ENCODE assay signal across 10 mouse cellular contexts in genomic region chr3:65861471-65861881, GRCm38 (mm10).
A peak's percentile ranks its signal among the peaks of the same experiment; 100 is the strongest.
DNase-seq lines count a peak whose midpoint lies in the region; ATAC-seq and TF ChIP-seq lines count a peak whose summit lies in the region.
"Had no signal": no experiment of that assay in that cellular context is flagged by ENCODE, and none has a peak within 500 bp of the region (broad histone marks: within the 10 kb centered on the region; RNA-seq: fewer than 3 reads in every experiment).

No protein-coding gene starts in this region.

- no peaks in the 10 kb centered on the region for H3K36me3 ChIP-seq in intestine, embryonic 15.5 days
- no peaks in the 10 kb centered on the region for H3K36me3 ChIP-seq in intestine, postnatal 0 days (ENCODE audit: control insufficient read depth, insufficient read depth)
- H3K36me3 ChIP-seq in heart, embryonic 16.5 days (ENCODE audit: control insufficient read depth, insufficient read depth) = no peaks in the 10 kb centered on the region
- H3K36me3 ChIP-seq in limb, embryonic 10.5 days = no peaks in the 10 kb centered on the region
- H3K36me3 ChIP-seq: embryonic facial prominence, embryonic 13.5 days had no signal

- no peak overlapping the region for H3K27ac ChIP-seq in intestine, embryonic 15.5 days
- H3K27ac ChIP-seq in intestine, postnatal 0 days (ENCODE audit: low read depth, low read length) = no peak overlapping the region
- H3K27ac ChIP-seq in heart, embryonic 16.5 days (ENCODE audit: low read length) = peak overlapping the region; percentile 19; the same call in 1 of the 2 replicates
- H3K27ac ChIP-seq in limb, embryonic 10.5 days = no peak overlapping the region
- H3K27ac ChIP-seq: embryonic facial prominence, embryonic 13.5 days had no signal

- no peak for ATAC-seq in intestine, embryonic 15.5 days
- ATAC-seq in intestine, postnatal 0 days = no peak
- no peak for ATAC-seq in heart, embryonic 16.5 days (replicated peaks; ENCODE audit: extremely low read depth, insufficient read depth, low FRiP score)
- ATAC-seq in inflammation-experienced regulatory T-cells, adult 6 months = no peak
- ATAC-seq: Patski had no signal

- 0 out of 2 replicates have a peak, but pooled peaks cover 3% of the 10 kb centered on the region for H3K27me3 ChIP-seq in intestine, embryonic 15.5 days (replicated peaks)
- 0 out of 2 replicates have a peak, but pooled peaks cover 3% of the 10 kb centered on the region for H3K27me3 ChIP-seq in intestine, postnatal 0 days (replicated peaks; ENCODE audit: control insufficient read depth, insufficient read depth, low read length)
- no peaks in the 10 kb centered on the region for H3K27me3 ChIP-seq in heart, embryonic 16.5 days (ENCODE audit: control insufficient read depth, insufficient read depth, low read length)
- 0 out of 2 replicates have a peak, but pooled peaks cover 5% of the 10 kb centered on the region for H3K27me3 ChIP-seq in limb, embryonic 10.5 days (ENCODE audit: low read depth, poor library complexity, severe bottlenecking)
- H3K27me3 ChIP-seq: Patski had no signal

- DNase-seq in brain, adult 2 months (ENCODE audit: low read depth, low spot score) = peak; percentile 40
- DNase-seq in limb, embryonic 10.5 days (ENCODE audit: low spot score) = peak; percentile 37
- no peak for DNase-seq in spleen, postnatal 4 days (ENCODE audit: low spot score in 2 of 2)
- no peak for DNase-seq in adrenal gland, adult 18-20 months (ENCODE audit: low spot score in 2 of 2)

- 26% methylated on average over 6 of the region's 6 CpGs for WGBS in intestine, embryonic 15.5 days
- 35% methylated on average over 6 of the region's 6 CpGs for WGBS in intestine, postnatal 0 days
- WGBS in heart, embryonic 16.5 days = 20% methylated on average over 6 of the region's 6 CpGs
- 4% methylated on average over 6 of the region's 6 CpGs for WGBS in limb, embryonic 10.5 days

- no peak overlapping the region for H3K4me3 ChIP-seq in intestine, embryonic 15.5 days (replicated peaks)
- H3K4me3 ChIP-seq in intestine, postnatal 0 days (ENCODE audit: low read depth, low read length) = no peak overlapping the region
- no peak overlapping the region for H3K4me3 ChIP-seq in heart, embryonic 16.5 days (ENCODE audit: low read length)
- H3K4me3 ChIP-seq in limb, embryonic 10.5 days = no peak overlapping the region
- H3K4me3 ChIP-seq: embryonic facial prominence, embryonic 13.5 days had no signal

- H3K4me2 ChIP-seq in intestine, embryonic 15.5 days (replicated peaks) = 0 out of 2 replicates have a peak overlapping the region, but pooled peaks have one; percentile 2
- H3K4me2 ChIP-seq in intestine, postnatal 0 days (replicated peaks; ENCODE audit: low read depth) = no peak overlapping the region
- no peak overlapping the region for H3K4me2 ChIP-seq in heart, embryonic 16.5 days (ENCODE audit: low read depth, low read length)
- H3K4me2 ChIP-seq: embryonic facial prominence, embryonic 13.5 days had no signal

- H3K4me1 ChIP-seq in intestine, embryonic 15.5 days (replicated peaks) = peaks cover 22% of the 10 kb centered on the region
- H3K4me1 ChIP-seq in intestine, postnatal 0 days (replicated peaks; ENCODE audit: control insufficient read depth, insufficient read depth, low read length) = 0 out of 2 replicates have a peak, but pooled peaks cover 4% of the 10 kb centered on the region
- H3K4me1 ChIP-seq in heart, embryonic 16.5 days (ENCODE audit: control insufficient read depth, insufficient read depth, low read length) = peaks cover 29% of the 10 kb centered on the region
- peaks cover 27% of the 10 kb centered on the region for H3K4me1 ChIP-seq in limb, embryonic 10.5 days

- TF ChIP-seq CTCF in intestine, postnatal 0 days (IDR thresholded peaks at IDR 0.05; ENCODE audit: low read depth) = no peak

- no peak overlapping the region for H3K9ac ChIP-seq in intestine, embryonic 15.5 days
- H3K9ac ChIP-seq in intestine, postnatal 0 days (ENCODE audit: low read depth, low read length) = no peak overlapping the region
- no peak overlapping the region for H3K9ac ChIP-seq in heart, embryonic 16.5 days (ENCODE audit: low read length)
- H3K9ac ChIP-seq: embryonic facial prominence, embryonic 13.5 days had no signal

- H3K9me3 ChIP-seq in intestine, embryonic 15.5 days = no peaks in the 10 kb centered on the region
- H3K9me3 ChIP-seq in intestine, postnatal 0 days (ENCODE audit: control insufficient read depth) = no peaks in the 10 kb centered on the region
- no peaks in the 10 kb centered on the region for H3K9me3 ChIP-seq in heart, embryonic 16.5 days (replicated peaks; ENCODE audit: control insufficient read depth, low read length)
- no peaks in the 10 kb centered on the region for H3K9me3 ChIP-seq in limb, embryonic 10.5 days (replicated peaks)
- H3K9me3 ChIP-seq: embryonic facial prominence, embryonic 13.5 days had no signal

Comparison
In these comparisons a context has a peak if more than half of its experiments do, and no peak if none do; other contexts are left out.
1. DNase-seq: peak in brain, adult 2 months (single experiment) and limb, embryonic 10.5 days (single experiment); none in spleen, postnatal 4 days (0 of 2) and adrenal gland, adult 18-20 months (0 of 2).